Mouse (Mus musculus) heart, embryonic 10.5 days (tissue): ENCODE measurements around the gene Dhodh. TPM values are rescaled to one million over a fixed set of nuclear protein-coding genes. Genes with fewer than 3 reads are reported as not detected.

Source experiments
- DNase-seq: peaks from one replicate; pipeline ENCODE4 v3.0.0-alpha.2; 2017; ENCODE audit warnings: low spot score
- H3K27ac ChIP-seq: fragments of 300-500 bp; sonication (generic); 2 replicates; pipeline ENCODE4 v1.5.1; 2016; ENCODE audit warnings: mild to moderate bottlenecking
- H3K27me3 ChIP-seq: fragments of 300-500 bp; sonication (generic); 2 replicates; pipeline ENCODE4 v1.6.1; 2016; ENCODE audit warnings: mild to moderate bottlenecking; ENCODE audit not compliant: poor library complexity, insufficient read depth, severe bottlenecking
- H3K36me3 ChIP-seq: fragments of 300-500 bp; sonication (generic); 2 replicates; pipeline ENCODE4 v1.6.1; 2016; ENCODE audit warnings: mild to moderate bottlenecking, moderate library complexity
- H3K4me1 ChIP-seq: fragments of 300-500 bp; sonication (generic); 2 replicates; pipeline ENCODE4 v1.6.1; 2016; ENCODE audit warnings: mild to moderate bottlenecking
- H3K4me3 ChIP-seq: fragments of 300-500 bp; sonication (generic); 2 replicates; pipeline ENCODE4 v1.5.1; 2016; ENCODE audit warnings: mild to moderate bottlenecking, moderate library complexity
- H3K9me3 ChIP-seq: fragments of 300-500 bp; sonication (generic); 2 replicates; pipeline ENCODE4 v1.6.1; 2016; ENCODE audit warnings: mild to moderate bottlenecking, moderate library complexity
- WGBS: fragments of 180-500 bp; shearing (Covaris S2); methylation state at CpG from one replicate; pipeline ENCODE4 v1.1.7; 2016; 5-methylcytosine and 5-hydroxymethylcytosine counted together
- polyA plus RNA-seq: library from polyadenylated mRNA; unstranded; fragments of >200 nt; fragmentation: Nextera tagmentation; extraction: Ambion mirVana; gene quantifications from 2 replicates; pipeline ENCODE4 v1.2.1, GENCODE M21; 2016

Dhodh gene
- polyA plus RNA-seq, 1 experiment from 2014 or later = 57.1 TPM

- H3K9me3 ChIP-seq = peaks cover 1% of the 10 kb centered on the region; the same call in 1 of the 2 replicates
- peaks cover 9% of the 10 kb centered on the region; the same call in 1 of the 2 replicates for H3K27me3 ChIP-seq
- DNase-seq = no peak
- no peak within 1 kb of the TSS for H3K27ac ChIP-seq
- 69% methylated on average over 8 of the region's 8 CpGs for WGBS
- no peaks in the 10 kb centered on the region for H3K36me3 ChIP-seq
- no peaks in the 10 kb centered on the region for H3K4me1 ChIP-seq
- H3K4me3 ChIP-seq = no peak within 1 kb of the TSS
These were observed 29.6 kb downstream of the Dhodh start, which contains the start of gene Hp for GRCm38 (mm10) chr8:109578900-109579301. TSS of gene Hp (minus strand) at chr8:109579172.

DNA sequence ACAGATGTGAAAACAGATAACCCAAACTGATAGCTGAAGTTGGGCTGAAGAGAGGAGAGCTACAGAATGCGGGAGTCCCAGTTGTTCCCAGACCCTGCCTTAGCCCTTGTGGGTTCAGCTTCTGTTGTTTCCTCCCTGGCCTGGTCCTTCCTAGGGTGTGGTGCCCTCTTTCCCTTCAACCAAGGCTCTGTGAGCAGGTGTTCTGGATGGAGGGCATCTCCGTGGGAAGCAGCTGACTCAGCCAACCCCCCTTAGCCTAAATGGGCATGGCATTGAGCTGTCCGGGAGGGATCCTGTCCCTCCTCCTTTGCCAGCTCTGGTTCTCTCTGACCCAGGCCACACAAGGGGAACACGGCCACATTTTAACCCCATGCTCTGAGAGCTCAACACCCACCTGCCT, 32.2 kb downstream of the Dhodh start:
- DNase-seq = no peak

DNA sequence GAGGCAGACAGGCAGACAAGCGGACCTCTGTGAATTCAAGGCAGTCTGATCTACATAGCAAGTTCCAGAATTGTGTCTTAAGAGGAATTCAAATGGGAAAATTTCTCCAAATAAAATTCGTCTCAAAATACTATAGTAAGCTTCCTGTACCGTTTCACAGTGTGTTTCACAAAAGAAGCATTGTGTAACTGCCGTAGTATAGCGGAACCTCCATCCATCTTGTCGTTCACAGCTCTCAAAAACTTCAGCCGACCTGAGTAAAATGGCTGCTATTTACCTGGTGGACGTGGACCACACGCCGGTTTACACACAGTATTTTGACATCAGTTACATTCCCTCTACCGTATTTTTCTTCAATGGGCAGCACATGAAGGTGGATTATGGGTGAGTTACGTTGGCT, 37.3 kb downstream of the Dhodh start:
- WGBS = 90% methylated on average over 12 of the region's 12 CpGs
- Histone ChIP-seq H3K27ac (no peak overlapping the region), H3K36me3 (peaks cover 9% of the 10 kb centered on the region; the same call in 1 of the 2 replicates), H3K27me3 (no peaks in the 10 kb centered on the region), H3K4me3 (no peak overlapping the region), H3K4me1 (0 out of 2 replicates have a peak, but pooled peaks cover 7% of the 10 kb centered on the region), H3K9me3 (no peaks in the 10 kb centered on the region)
- no peak for DNase-seq

More for the DNA sequence above, 32.2 kb downstream of the Dhodh start:
- H3K9me3 ChIP-seq = no peaks in the 10 kb centered on the region
- H3K36me3 ChIP-seq = no peaks in the 10 kb centered on the region
- H3K27me3 ChIP-seq = peaks cover 9% of the 10 kb centered on the region; the same call in 1 of the 2 replicates
- 71% methylated on average over 4 of the region's 4 CpGs for WGBS
- no peak overlapping the region for H3K27ac ChIP-seq
- no peak overlapping the region for H3K4me3 ChIP-seq
- no peaks in the 10 kb centered on the region for H3K4me1 ChIP-seq

DNA sequence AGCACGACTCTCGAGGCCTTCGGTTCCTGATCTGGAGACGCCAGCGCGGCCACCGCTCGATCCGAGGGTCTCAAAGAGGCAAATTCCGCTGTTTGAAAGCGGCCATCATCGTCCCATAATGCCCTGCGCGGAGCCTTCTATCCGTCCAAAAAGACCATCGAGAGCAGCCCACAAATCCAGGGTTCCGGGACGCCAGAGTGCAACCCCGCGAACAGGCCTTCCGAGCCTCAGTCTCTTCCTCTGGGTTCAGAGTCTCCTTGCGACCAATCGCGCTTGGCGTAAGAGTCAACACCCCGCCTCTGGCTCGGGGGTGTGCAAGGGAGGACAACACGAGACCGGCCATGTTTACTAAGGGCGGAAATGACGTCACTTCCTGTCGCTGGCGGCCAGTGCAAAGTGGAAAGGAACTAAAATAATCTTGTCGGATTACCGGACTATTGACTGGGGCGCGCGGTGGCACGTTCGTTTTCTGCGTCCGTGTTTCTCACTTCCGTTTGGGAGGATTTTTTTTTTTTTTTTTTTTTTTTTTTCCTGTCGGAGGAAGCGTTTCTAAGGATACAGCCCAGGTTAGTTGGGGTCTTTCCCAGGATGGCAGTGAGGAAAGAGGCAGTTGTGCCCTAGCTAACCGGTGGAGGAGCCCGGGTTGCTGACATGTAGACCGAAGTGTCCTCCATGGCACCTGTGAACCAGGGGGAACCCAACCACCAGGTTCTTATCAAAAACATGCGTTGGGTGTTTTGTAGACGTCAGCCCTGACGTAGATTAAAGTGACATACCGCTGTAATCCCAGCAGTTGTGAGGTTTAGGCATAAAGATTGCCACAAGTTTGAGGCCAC, 42.8 kb downstream of the Dhodh start, which contains the start of the genes Dhx38 and Txnl4b:
Gene Dhx38 (minus strand): TSS at position 364 of the 836 bp plus-strand sequence.
Gene Txnl4b (plus strand): TSS at position 395 of the 836 bp plus-strand sequence.
- H3K27me3 ChIP-seq = no peaks in the 10 kb centered on the region
- peak; percentile 99 for DNase-seq
- H3K4me1 ChIP-seq = peaks cover 16% of the 10 kb centered on the region
- no peaks in the 10 kb centered on the region for H3K9me3 ChIP-seq
- H3K27ac ChIP-seq = peak within 1 kb of the TSS; percentile 95
- H3K36me3 ChIP-seq = peaks cover 27% of the 10 kb centered on the region
- WGBS = under 1% methylated on average over 52 of the region's 52 CpGs
- peak within 1 kb of the TSS; percentile 89 for H3K4me3 ChIP-seq

- peak overlapping the region; percentile 95 for H3K27ac ChIP-seq
- peaks cover 35% of the 10 kb centered on the region for H3K36me3 ChIP-seq
- H3K4me3 ChIP-seq = peak overlapping the region; percentile 89
- no peaks in the 10 kb centered on the region for H3K27me3 ChIP-seq
- no peak for DNase-seq
- H3K4me1 ChIP-seq = peaks cover 16% of the 10 kb centered on the region
- H3K9me3 ChIP-seq = no peaks in the 10 kb centered on the region
- 6% methylated on average over 10 of the region's 10 CpGs for WGBS
These were observed 43.7 kb downstream of the Dhodh start for GRCm38 (mm10) chr8:109564766-109565165.

- WGBS = 76% methylated on average over 2 of the region's 2 CpGs
- H3K27ac ChIP-seq = no peak overlapping the region
- peaks cover 16% of the 10 kb centered on the region for H3K4me1 ChIP-seq
- no peaks in the 10 kb centered on the region for H3K27me3 ChIP-seq
- no peak for DNase-seq
- H3K36me3 ChIP-seq = peaks cover 39% of the 10 kb centered on the region
- no peak overlapping the region for H3K4me3 ChIP-seq
- no peaks in the 10 kb centered on the region for H3K9me3 ChIP-seq
These were observed 44.6 kb downstream of the Dhodh start for GRCm38 (mm10) chr8:109563881-109564280.

DNA sequence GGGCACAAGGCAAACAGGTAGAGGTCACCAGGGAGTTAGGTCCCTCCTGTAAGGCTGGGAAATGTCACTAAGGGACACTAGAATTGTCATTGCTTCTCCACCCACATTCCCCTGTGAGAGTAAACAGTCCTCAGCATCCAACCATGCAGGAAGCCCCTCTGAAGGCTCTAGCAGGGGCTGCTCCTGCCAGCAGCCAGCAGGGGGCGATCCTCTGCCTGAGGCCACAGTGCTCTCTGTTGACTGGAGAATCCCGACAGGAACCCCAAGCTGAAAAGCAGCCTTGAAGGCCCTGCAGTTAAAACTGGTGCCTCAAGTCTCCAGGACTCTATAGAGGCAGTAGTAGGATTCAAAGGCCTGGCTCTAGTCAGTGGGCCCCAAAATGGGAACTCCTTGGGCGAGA, 56.8 kb downstream of the Dhodh start:
- Histone ChIP-seq H3K36me3 (peaks cover 100% of the 10 kb centered on the region), H3K9me3 (no peaks in the 10 kb centered on the region), H3K27ac (no peak overlapping the region), H3K4me3 (no peak overlapping the region), H3K27me3 (no peaks in the 10 kb centered on the region), H3K4me1 (no peaks in the 10 kb centered on the region)
- no peak for DNase-seq
- 46% methylated on average over 3 of the region's 3 CpGs for WGBS

DNA sequence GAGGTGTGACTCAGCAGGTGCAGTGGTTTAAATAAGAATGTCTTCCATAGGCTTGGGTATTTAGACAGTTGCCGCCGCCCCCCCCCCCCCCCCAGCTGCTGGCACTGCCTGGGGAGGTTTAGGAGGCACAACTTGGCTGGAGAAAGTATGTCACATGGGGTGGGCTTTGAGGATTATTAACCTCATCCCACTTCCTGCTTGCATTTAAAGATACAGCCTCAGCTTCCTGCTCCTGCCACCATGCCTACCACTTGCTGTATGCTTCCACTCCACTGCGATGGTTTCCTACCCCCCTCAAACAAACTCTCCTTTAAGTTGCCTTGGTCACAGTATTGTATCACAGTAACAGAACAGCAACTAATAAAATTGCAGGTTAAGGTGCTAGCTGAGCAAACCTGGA, 64.4 kb downstream of the Dhodh start:
- WGBS = 52% methylated on average over 3 of the region's 3 CpGs
- peaks cover 35% of the 10 kb centered on the region for H3K36me3 ChIP-seq
- no peaks in the 10 kb centered on the region for H3K4me1 ChIP-seq
- no peak overlapping the region for H3K4me3 ChIP-seq
- no peak overlapping the region for H3K27ac ChIP-seq
- no peaks in the 10 kb centered on the region for H3K9me3 ChIP-seq
- DNase-seq = no peak
- H3K27me3 ChIP-seq = no peaks in the 10 kb centered on the region

- WGBS = 81% methylated on average over 8 of the region's 8 CpGs
- DNase-seq = no peak
- H3K27ac ChIP-seq = no peak overlapping the region
These were observed 65.5 kb downstream of the Dhodh start for GRCm38 (mm10) chr8:109542748-109543519.

GRCm38 (mm10) chr8:109542165-109542564, 66.3 kb downstream of the Dhodh start:
- peaks cover 3% of the 10 kb centered on the region; the same call in 1 of the 2 replicates for H3K4me1 ChIP-seq
- H3K36me3 ChIP-seq = peaks cover 16% of the 10 kb centered on the region
- no peaks in the 10 kb centered on the region for H3K27me3 ChIP-seq
- no peak for DNase-seq
- no peaks in the 10 kb centered on the region for H3K9me3 ChIP-seq
- H3K27ac ChIP-seq = no peak overlapping the region
- no peak overlapping the region for H3K4me3 ChIP-seq
- WGBS = 60% methylated on average over 5 of the region's 5 CpGs

More at GRCm38 (mm10) chr8:109542748-109543519, 65.5 kb downstream of the Dhodh start:
- no peak overlapping the region for H3K4me3 ChIP-seq
- H3K27me3 ChIP-seq = no peaks in the 10 kb centered on the region
- no peaks in the 10 kb centered on the region for H3K4me1 ChIP-seq
- H3K9me3 ChIP-seq = no peaks in the 10 kb centered on the region
- H3K36me3 ChIP-seq = peaks cover 24% of the 10 kb centered on the region
